Mouse (Mus musculus) ES-CJ7 (cell line): Measurements from ENCODE around the gene Kif21a.

Source experiments
- DNase-seq: peaks from one replicate; pipeline ENCODE4 v3.0.0; 2011; ENCODE audit warnings: low read depth, low spot score

Kif21a gene

GRCm38 (mm10) chr15:90951383-90951782 is 98.4 kb downstream of the Kif21a start:
- no peak for DNase-seq

- DNase-seq: no peak
These were observed 111.3 kb downstream of the Kif21a start for GRCm38 (mm10) chr15:90938469-90938868.

GRCm38 (mm10) chr15:90935579-90935978 is 114.2 kb downstream of the Kif21a start:
- DNase-seq: no peak

GRCm38 (mm10) chr15:90931451-90931850 is 118.3 kb downstream of the Kif21a start:
- DNase-seq: no peak

- DNase-seq: peak; percentile 7
These were observed 120.7 kb downstream of the Kif21a start for GRCm38 (mm10) chr15:90929043-90929442.

GRCm38 (mm10) chr15:90896480-90896879 is 153.3 kb downstream of the Kif21a start:
- DNase-seq: no peak

- DNase-seq: no peak
These were observed 162.3 kb downstream of the Kif21a start for GRCm38 (mm10) chr15:90887466-90887865.
